Mouse (Mus musculus): Measurements from ENCODE around the gene Tnn.

Tnn gene

GRCm38 (mm10) chr1:160045056-160045715 lies 108.2 kb downstream of the Tnn start:
- intact Hi-C loops (cut with DNase I): no loop called here

- intact Hi-C loops (cut with DNase I): no loop called here
Measured at GRCm38 (mm10) chr1:160044237-160045021, 109.0 kb downstream of the Tnn start, which contains the start of gene 4930523C07Rik. Gene 4930523C07Rik (plus strand): TSS chr1:160044382.

GRCm38 (mm10) chr1:160043271-160043975 lies 110.0 kb downstream of the Tnn start:
- intact Hi-C loops (cut with DNase I): no loop called here

GRCm38 (mm10) chr1:160042351-160042750 lies 111.0 kb downstream of the Tnn start:
- intact Hi-C loops (cut with DNase I): no loop called here

GRCm38 (mm10) chr1:160041264-160041775 lies 112.1 kb downstream of the Tnn start:
- intact Hi-C loops (cut with DNase I): no loop called here

- intact Hi-C loops (cut with DNase I): no loop called here
Measured at GRCm38 (mm10) chr1:160039951-160040645, 113.3 kb downstream of the Tnn start.

- intact Hi-C loops (cut with DNase I): no loop called here
Measured at GRCm38 (mm10) chr1:160036996-160037521, 116.3 kb downstream of the Tnn start.

GRCm38 (mm10) chr1:160035561-160035960 lies 117.8 kb downstream of the Tnn start:
- intact Hi-C loops (cut with DNase I): no loop called here

Data from adrenal gland (tissue).